Mouse (Mus musculus) heart, postnatal 0 days (tissue): ENCODE results near the gene Bpifb1. TPM values are rescaled to one million over a fixed set of nuclear protein-coding genes. Genes with fewer than 3 reads are reported as not detected.

Experiments used
- ATAC-seq: fragments of 200-750 bp; cut with Nextera tagmentation; 2 replicates; pipeline ENCODE4 v1.8.0; 2017; ENCODE audit warnings: low read depth, moderate number of reproducible peaks, moderate library complexity; ENCODE audit not compliant: insufficient read depth
- DNase-seq: peaks from one replicate; pipeline ENCODE4 v3.0.0-alpha.2; 2016; ENCODE audit warnings: low spot score
- H3K27ac ChIP-seq: fragments of 300-500 bp; sonication (generic); 2 replicates; pipeline ENCODE4 v1.5.1; 2014; ENCODE audit warnings: low read depth, mild to moderate bottlenecking
- H3K27me3 ChIP-seq: fragments of 300-500 bp; sonication (generic); 2 replicates; pipeline ENCODE4 v1.6.1; 2014; ENCODE audit warnings: low read length, mixed read lengths; ENCODE audit not compliant: control insufficient read depth, insufficient read depth
- H3K36me3 ChIP-seq: fragments of 300-500 bp; sonication (generic); replicated peaks from 2 replicates; pipeline ENCODE4 v1.6.1; 2014; ENCODE audit warnings: low read length, mixed read lengths; ENCODE audit not compliant: control insufficient read depth, insufficient read depth
- H3K4me1 ChIP-seq: fragments of 300-500 bp; sonication (generic); 2 replicates; pipeline ENCODE4 v1.6.1; 2014; ENCODE audit warnings: antibody characterized with exemption; ENCODE audit not compliant: control insufficient read depth, insufficient read depth
- H3K4me2 ChIP-seq: fragments of 300-500 bp; sonication (generic); 2 replicates; pipeline ENCODE4 v1.6.1; 2014; ENCODE audit warnings: low read depth, mild to moderate bottlenecking, low read length, moderate library complexity
- H3K4me3 ChIP-seq: fragments of 300-500 bp; sonication (generic); 2 replicates; pipeline ENCODE4 v1.5.1; 2014; ENCODE audit warnings: low read depth, low read length
- H3K9ac ChIP-seq: fragments of 300-500 bp; sonication (generic); replicated peaks from 2 replicates; pipeline ENCODE4 v1.6.1; 2014; ENCODE audit warnings: low read depth, low read length, mixed read lengths
- H3K9me3 ChIP-seq: fragments of 300-500 bp; sonication (generic); replicated peaks from 2 replicates; pipeline ENCODE4 v1.6.1; 2016; ENCODE audit warnings: low read length; ENCODE audit not compliant: control insufficient read depth
- CTCF ChIP-seq: IDR thresholded peaks from 2 replicates; pipeline ENCODE4 v1.5.1; 2016; ENCODE audit warnings: antibody characterized with exemption, control low read depth, low read depth
- EP300 ChIP-seq: IDR thresholded peaks from 2 replicates; pipeline ENCODE4 v1.6.1; 2016; ENCODE audit warnings: antibody characterized with exemption, low read depth
- WGBS: fragments of 180-500 bp; shearing (Covaris S2); extraction: QIAGEN DNeasy Blood & Tissue Kit; methylation state at CpG from one replicate; pipeline ENCODE4 v1.1.7; 2014; 5-methylcytosine and 5-hydroxymethylcytosine counted together
- polyA plus RNA-seq: library from polyadenylated mRNA; unstranded; fragments of >200 nt; fragmentation: Nextera tagmentation; extraction: Ambion mirVana; gene quantifications from 2 replicates; pipeline ENCODE4 v1.2.1, GENCODE M21; 2015
- total RNA-seq: library from RNA; depleted of rRNA; stranded (reverse); fragments of >200 nt; gene quantifications from 2 replicates; pipeline ENCODE4 v1.2.3, GENCODE M21; 2014; ENCODE audit warnings: low replicate concordance

The Bpifb1 gene
- total and polyA plus RNA-seq, 2 experiments from 2014 or later, result 0.38 TPM; not detected in 1

- TF ChIP-seq CTCF, result no peak
- no peak for TF ChIP-seq EP300
- no peak overlapping the region for H3K4me2 ChIP-seq
- DNase-seq, result no peak
- H3K9me3 ChIP-seq, result no peaks in the 10 kb centered on the region
- H3K9ac ChIP-seq, result no peak overlapping the region
- H3K4me1 ChIP-seq, result peaks cover 22% of the 10 kb centered on the region
- no peaks in the 10 kb centered on the region for H3K36me3 ChIP-seq
- 50% methylated on average over 5 of the region's 5 CpGs for WGBS
- H3K27me3 ChIP-seq, result no peaks in the 10 kb centered on the region
- H3K27ac ChIP-seq, result 0 out of 2 replicates have a peak overlapping the region, but pooled peaks have one; percentile 91
- H3K4me3 ChIP-seq, result no peak overlapping the region
- no peak for ATAC-seq
Measured at GRCm38 (mm10) chr2:154193994-154194504, 3.4 kb downstream of the Bpifb1 start.

GRCm38 (mm10) chr2:154197036-154197435 lies 6.4 kb downstream of the Bpifb1 start:
- ATAC-seq (no peak), DNase-seq (no peak)
- Histone ChIP-seq H3K4me2 (no peak overlapping the region), H3K27me3 (no peaks in the 10 kb centered on the region), H3K4me1 (peaks cover 16% of the 10 kb centered on the region), H3K4me3 (no peak overlapping the region), H3K9me3 (no peaks in the 10 kb centered on the region), H3K27ac (no peak overlapping the region), H3K9ac (no peak overlapping the region), H3K36me3 (no peaks in the 10 kb centered on the region)
- TF ChIP-seq EP300 (no peak), CTCF (no peak)
- WGBS, result 91% methylated on average over 9 of the region's 9 CpGs

GRCm38 (mm10) chr2:154204630-154205029 lies 14.0 kb downstream of the Bpifb1 start:
- no peak for ATAC-seq
- Histone ChIP-seq H3K4me1 (peaks cover 6% of the 10 kb centered on the region), H3K4me3 (no peak overlapping the region), H3K36me3 (no peaks in the 10 kb centered on the region), H3K4me2 (no peak overlapping the region), H3K27me3 (no peaks in the 10 kb centered on the region), H3K9ac (no peak overlapping the region), H3K27ac (no peak overlapping the region), H3K9me3 (no peaks in the 10 kb centered on the region)
- no peak for DNase-seq
- WGBS, result 90% methylated on average over 4 of the region's 4 CpGs
- TF ChIP-seq CTCF (no peak), EP300 (no peak)

DNA sequence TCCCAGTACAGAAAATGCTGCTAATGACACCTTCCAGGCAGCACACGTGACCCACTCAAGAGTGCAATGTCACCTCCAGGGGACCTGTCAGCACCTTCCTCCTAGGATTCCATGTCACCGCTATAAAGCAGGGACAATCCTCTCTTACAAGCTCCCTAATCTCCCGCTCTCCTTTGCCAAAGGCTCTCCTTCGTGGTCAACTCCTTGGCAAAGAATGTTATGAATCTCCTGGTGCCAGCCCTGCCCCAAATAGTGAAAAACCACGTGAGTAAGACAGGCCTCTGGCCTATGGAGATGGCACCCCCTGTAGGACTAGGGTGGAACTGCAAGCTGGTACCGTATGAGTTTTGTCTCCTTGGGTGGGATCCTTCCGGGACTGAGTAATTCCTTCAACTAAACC lies 16.3 kb downstream of the Bpifb1 start:
- Histone ChIP-seq H3K27me3 (no peaks in the 10 kb centered on the region), H3K9ac (no peak overlapping the region), H3K36me3 (no peaks in the 10 kb centered on the region), H3K4me1 (peaks cover 6% of the 10 kb centered on the region), H3K27ac (peak overlapping the region; percentile 90), H3K9me3 (no peaks in the 10 kb centered on the region), H3K4me3 (no peak overlapping the region), H3K4me2 (no peak overlapping the region)
- TF ChIP-seq EP300 (peak; percentile 97), CTCF (peak; percentile 95)
- 28% methylated on average over 7 of the region's 7 CpGs for WGBS
- DNase-seq, result peak; percentile 97
- peak; percentile 95 for ATAC-seq

DNA sequence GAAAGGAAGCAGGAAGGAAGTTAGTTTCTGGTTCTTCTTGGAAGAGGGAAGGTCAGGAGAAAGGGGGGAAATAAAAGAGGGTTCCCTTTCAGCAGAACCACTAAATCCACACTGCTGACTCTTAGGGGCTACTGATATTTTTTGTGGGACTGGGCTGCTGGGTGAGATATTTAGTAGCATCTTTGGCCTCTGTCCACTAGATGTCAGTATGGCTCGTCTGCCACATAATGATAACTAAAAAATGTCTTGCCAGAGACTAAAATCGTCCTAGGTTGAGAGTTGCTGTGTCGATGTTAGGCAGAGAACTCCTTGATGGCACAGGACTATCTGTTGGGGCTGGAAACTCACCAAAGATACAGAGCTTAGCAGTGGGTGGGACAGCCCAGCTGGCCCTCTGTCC lies 18.5 kb downstream of the Bpifb1 start:
- TF ChIP-seq CTCF, result peak; percentile 62
- no peak for TF ChIP-seq EP300
- no peak overlapping the region for H3K4me3 ChIP-seq
- no peak overlapping the region for H3K27ac ChIP-seq
- H3K9me3 ChIP-seq, result no peaks in the 10 kb centered on the region
- DNase-seq (peak; percentile 42), ATAC-seq (no peak)
- 6% methylated on average over 3 of the region's 3 CpGs for WGBS
- no peak overlapping the region for H3K9ac ChIP-seq
- H3K27me3 ChIP-seq, result no peaks in the 10 kb centered on the region
- no peaks in the 10 kb centered on the region for H3K36me3 ChIP-seq
- H3K4me2 ChIP-seq, result no peak overlapping the region
- H3K4me1 ChIP-seq, result peaks cover 6% of the 10 kb centered on the region

DNA sequence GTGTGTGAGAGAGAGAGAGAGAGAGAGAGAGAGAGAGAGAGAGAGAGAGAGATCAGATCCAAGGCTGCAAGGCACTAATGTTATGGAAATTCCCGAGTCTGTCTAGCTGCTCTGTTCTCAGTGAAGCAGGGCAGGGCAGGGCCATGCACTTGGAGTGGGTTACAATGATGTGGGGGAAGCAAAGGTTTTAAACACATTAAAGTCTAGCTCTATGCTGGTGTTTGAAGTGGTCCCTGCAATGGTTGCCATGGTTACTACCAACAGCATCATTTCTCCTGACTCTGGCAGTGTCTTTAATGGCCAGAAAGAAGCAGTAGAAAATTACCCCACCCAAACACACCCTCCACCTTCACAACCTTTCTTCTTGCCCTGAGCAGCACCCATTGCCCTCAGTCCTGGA lies 20.5 kb downstream of the Bpifb1 start:
- TF ChIP-seq CTCF (no peak), EP300 (no peak)
- peaks cover 5% of the 10 kb centered on the region for H3K4me1 ChIP-seq
- ATAC-seq (no peak), DNase-seq (no peak)
- WGBS, result 39% methylated on average over 1 of the region's 1 CpGs
- no peaks in the 10 kb centered on the region for H3K9me3 ChIP-seq
- H3K27ac ChIP-seq, result no peak overlapping the region
- H3K9ac ChIP-seq, result no peak overlapping the region
- no peak overlapping the region for H3K4me3 ChIP-seq
- H3K4me2 ChIP-seq, result no peak overlapping the region
- H3K36me3 ChIP-seq, result no peaks in the 10 kb centered on the region
- no peaks in the 10 kb centered on the region for H3K27me3 ChIP-seq
